ENCODE assay signal across 28 mouse cellular contexts in genomic region chr4:52526464-52526863, GRCm38 (mm10). TPM values are rescaled to one million over a fixed set of nuclear protein-coding genes. Genes with fewer than 3 reads are reported as not detected.
A peak's percentile ranks its signal among the peaks of the same experiment; 100 is the strongest.
DNase-seq lines count a peak whose midpoint lies in the region; ATAC-seq and TF ChIP-seq lines count a peak whose summit lies in the region.
"Had no signal": no experiment of that assay in that cellular context is flagged by ENCODE, and none has a peak within 500 bp of the region (broad histone marks: within the 10 kb centered on the region; RNA-seq: fewer than 3 reads in every experiment).

No protein-coding gene starts in this region.

- H3K36me3 ChIP-seq in midbrain, postnatal 0 days (ENCODE audit: insufficient read depth, low read length), result no peaks in the 10 kb centered on the region
- no peaks in the 10 kb centered on the region for H3K36me3 ChIP-seq in midbrain, embryonic 13.5 days
- H3K36me3 ChIP-seq in hindbrain, embryonic 13.5 days, result no peaks in the 10 kb centered on the region
- H3K36me3 ChIP-seq: embryonic facial prominence, embryonic 10.5 days; embryonic facial prominence, embryonic 13.5 days; forebrain, embryonic 12.5 days; forebrain, embryonic 15.5 days; heart, embryonic 10.5 days; heart, embryonic 13.5 days had no signal

- TF ChIP-seq CTCF in midbrain, postnatal 0 days (IDR thresholded peaks at IDR 0.05), result no peak

- H3K4me2 ChIP-seq in midbrain, postnatal 0 days (ENCODE audit: low read depth, low read length, poor library complexity, severe bottlenecking), result no peak overlapping the region
- no peak overlapping the region for H3K4me2 ChIP-seq in midbrain, embryonic 13.5 days (replicated peaks)
- H3K4me2 ChIP-seq in hindbrain, embryonic 13.5 days, result no peak overlapping the region
- H3K4me2 ChIP-seq: embryonic facial prominence, embryonic 13.5 days; forebrain, embryonic 12.5 days; forebrain, embryonic 15.5 days; heart, embryonic 13.5 days had no signal

- H3K27me3 ChIP-seq in midbrain, postnatal 0 days (ENCODE audit: insufficient read depth, low read length), result no peaks in the 10 kb centered on the region
- H3K27me3 ChIP-seq in midbrain, embryonic 13.5 days, result no peaks in the 10 kb centered on the region
- H3K27me3 ChIP-seq in hindbrain, embryonic 13.5 days, result no peaks in the 10 kb centered on the region
- H3K27me3 ChIP-seq: embryonic facial prominence, embryonic 13.5 days; forebrain, embryonic 12.5 days; forebrain, embryonic 15.5 days; heart, embryonic 13.5 days had no signal

- H3K27ac ChIP-seq in midbrain, postnatal 0 days (ENCODE audit: low read depth, low read length), result no peak overlapping the region
- no peak overlapping the region for H3K27ac ChIP-seq in midbrain, embryonic 13.5 days
- no peak overlapping the region for H3K27ac ChIP-seq in hindbrain, embryonic 13.5 days
- H3K27ac ChIP-seq: embryonic facial prominence, embryonic 10.5 days; embryonic facial prominence, embryonic 13.5 days; forebrain, embryonic 12.5 days; forebrain, embryonic 15.5 days; heart, adult 2 months; heart, embryonic 10.5 days; heart, embryonic 13.5 days had no signal

- peak; percentile 38 for DNase-seq in midbrain, postnatal 0 days (ENCODE audit: low spot score)
- peak; percentile 9 for DNase-seq in forelimb bud, embryonic 11.5 days (ENCODE audit: low read depth, low spot score)
- DNase-seq in T-cell, adult 2 months (ENCODE audit: low spot score), result no peak
- no peak for DNase-seq in layer of hippocampus, postnatal 25 days (ENCODE audit: extremely low spot score in 1 of 2, low spot score in 1 of 2)
- DNase-seq: adrenal gland, adult 8-10 months; adrenal gland, postnatal 25 days; cerebellum, adult 11-12 months; cerebellum, adult 8-10 months; cerebellum, postnatal 36 days; embryo, embryonic 11 days; gastrocnemius, postnatal 10 days; gastrocnemius, postnatal 36 days; heart, adult 2 months; heart, postnatal 14 days; heart, postnatal 4 days had no signal

- H3K9ac ChIP-seq in midbrain, postnatal 0 days (replicated peaks; ENCODE audit: low read length, poor library complexity, severe bottlenecking), result no peak overlapping the region
- H3K9ac ChIP-seq in midbrain, embryonic 13.5 days (replicated peaks), result no peak overlapping the region
- no peak overlapping the region for H3K9ac ChIP-seq in hindbrain, embryonic 13.5 days
- H3K9ac ChIP-seq: embryonic facial prominence, embryonic 13.5 days; forebrain, embryonic 12.5 days; forebrain, embryonic 15.5 days; heart, embryonic 13.5 days had no signal

- WGBS in midbrain, postnatal 0 days, result 81% methylated on average over 5 of the region's 5 CpGs
- 77% methylated on average over 5 of the region's 5 CpGs for WGBS in midbrain, embryonic 13.5 days
- 57% methylated on average over 5 of the region's 5 CpGs for WGBS in hindbrain, embryonic 13.5 days

- no peak overlapping the region for H3K4me3 ChIP-seq in midbrain, postnatal 0 days (ENCODE audit: low read depth, low read length)
- H3K4me3 ChIP-seq in midbrain, embryonic 13.5 days (replicated peaks), result no peak overlapping the region
- no peak overlapping the region for H3K4me3 ChIP-seq in hindbrain, embryonic 13.5 days
- H3K4me3 ChIP-seq: embryonic facial prominence, embryonic 10.5 days; embryonic facial prominence, embryonic 13.5 days; erythroblast, embryonic 14.5 days; forebrain, embryonic 12.5 days; forebrain, embryonic 15.5 days; heart, adult 2 months; heart, embryonic 10.5 days; heart, embryonic 13.5 days had no signal

- no peaks in the 10 kb centered on the region for H3K9me3 ChIP-seq in midbrain, postnatal 0 days (ENCODE audit: low read length)
- no peaks in the 10 kb centered on the region for H3K9me3 ChIP-seq in midbrain, embryonic 13.5 days
- 0 out of 2 replicates have a peak, but pooled peaks cover 2% of the 10 kb centered on the region for H3K9me3 ChIP-seq in hindbrain, embryonic 13.5 days
- H3K9me3 ChIP-seq: embryonic facial prominence, embryonic 10.5 days; embryonic facial prominence, embryonic 13.5 days; forebrain, embryonic 12.5 days; forebrain, embryonic 15.5 days; heart, embryonic 10.5 days; heart, embryonic 13.5 days had no signal

- no peaks in the 10 kb centered on the region for H3K4me1 ChIP-seq in midbrain, postnatal 0 days (ENCODE audit: insufficient read depth, low read length)
- H3K4me1 ChIP-seq in midbrain, embryonic 13.5 days (replicated peaks), result no peaks in the 10 kb centered on the region
- H3K4me1 ChIP-seq in hindbrain, embryonic 13.5 days (replicated peaks), result no peaks in the 10 kb centered on the region
- H3K4me1 ChIP-seq: embryonic facial prominence, embryonic 10.5 days; embryonic facial prominence, embryonic 13.5 days; forebrain, embryonic 12.5 days; forebrain, embryonic 15.5 days; heart, embryonic 10.5 days; heart, embryonic 13.5 days had no signal

- ATAC-seq in midbrain, postnatal 0 days (ENCODE audit: low FRiP score), result no peak
- no peak for ATAC-seq in midbrain, embryonic 13.5 days
- ATAC-seq in hindbrain, embryonic 13.5 days (ENCODE audit: low FRiP score), result peak; percentile 36; the same call in 1 of the 2 replicates
- ATAC-seq: activated CD4-positive, CD25-positive, alpha-beta regulatory T cell, adult 4 months; CD4-positive, CD25-positive, alpha-beta regulatory T cell, adult 4 months; forebrain, embryonic 15.5 days had no signal

RNA-seq across cellular contexts. Expression of gene Vma21-ps, which starts 29.4 kb away (rescaled TPM):
- not detected in 2 replicates for total RNA-seq in midbrain, postnatal 0 days (2014; rRNA removed)
- not detected in 2 replicates for polyA plus RNA-seq in midbrain, postnatal 0 days (2015; fragmentation: Nextera tagmentation; extraction: Ambion mirVana)
- 1.9 and 2.0 TPM in 2 replicates for polyA plus RNA-seq in midbrain, embryonic 13.5 days (2015; fragmentation: Nextera tagmentation; extraction: Ambion mirVana)
- polyA plus RNA-seq in hindbrain, embryonic 13.5 days (2015; fragmentation: Nextera tagmentation; extraction: Ambion mirVana), result 2.6 and 2.8 TPM in 2 replicates
- not detected for total RNA-seq in layer of hippocampus, postnatal 25 days (2021)
- total RNA-seq: adrenal gland, postnatal 25 days; gastrocnemius, adult 18-20 months; gastrocnemius, postnatal 10 days; gastrocnemius, postnatal 36 days; heart, adult 2 months; heart, postnatal 14 days had no signal
- polyA plus RNA-seq: activated CD4-positive, CD25-positive, alpha-beta regulatory T cell, adult 4 months; CD4-positive, CD25-positive, alpha-beta regulatory T cell, adult 4 months; embryonic facial prominence, embryonic 10.5 days; erythroblast, embryonic 14.5 days; forebrain, embryonic 12.5 days; heart, adult 2 months; heart, embryonic 10.5 days; intestine, embryonic 14.5 days had no signal

Comparison
In these comparisons a context has a peak if more than half of its experiments do, and no peak if none do; other contexts are left out.
1. DNase-seq: peak in midbrain, postnatal 0 days (single experiment) and forelimb bud, embryonic 11.5 days (single experiment); none in T-cell, adult 2 months (single experiment) and layer of hippocampus, postnatal 25 days (0 of 2).